Mouse (Mus musculus) kidney, embryonic 15.5 days (tissue): Measurements from ENCODE around the gene Olfr1426. TPM values are rescaled to one million over a fixed set of nuclear protein-coding genes. Genes with fewer than 3 reads are reported as not detected.

Experiments
- ATAC-seq: fragments of 200-750 bp; cut with Nextera tagmentation; replicated peaks from 2 replicates; pipeline ENCODE4 v1.8.0; 2017; ENCODE audit warnings: moderate TSS enrichment; ENCODE audit not compliant: low FRiP score
- H3K27ac ChIP-seq: fragments of 300-500 bp; sonication (generic); 2 replicates; pipeline ENCODE4 v1.5.1; 2015; ENCODE audit warnings: mild to moderate bottlenecking, inconsistent platforms
- H3K27me3 ChIP-seq: fragments of 300-500 bp; sonication (generic); 2 replicates; pipeline ENCODE4 v1.6.1; 2015; ENCODE audit warnings: inconsistent platforms
- H3K36me3 ChIP-seq: fragments of 300-500 bp; sonication (generic); 2 replicates; pipeline ENCODE4 v1.6.1; 2015; ENCODE audit warnings: inconsistent platforms
- H3K4me1 ChIP-seq: fragments of 300-500 bp; sonication (generic); 2 replicates; pipeline ENCODE4 v1.6.1; 2015; ENCODE audit warnings: inconsistent platforms
- H3K4me2 ChIP-seq: fragments of 300-500 bp; sonication (generic); 2 replicates; pipeline ENCODE4 v1.6.1; 2015; ENCODE audit warnings: moderate library complexity, mild to moderate bottlenecking, inconsistent platforms
- H3K4me3 ChIP-seq: fragments of 300-500 bp; sonication (generic); replicated peaks from 2 replicates; pipeline ENCODE4 v1.5.1; 2015; ENCODE audit warnings: mild to moderate bottlenecking, inconsistent platforms
- H3K9ac ChIP-seq: fragments of 300-500 bp; sonication (generic); 2 replicates; pipeline ENCODE4 v1.6.1; 2015; ENCODE audit warnings: mild to moderate bottlenecking, inconsistent platforms
- H3K9me3 ChIP-seq: fragments of 300-500 bp; sonication (generic); replicated peaks from 2 replicates; pipeline ENCODE4 v1.6.1; 2016; ENCODE audit warnings: inconsistent platforms
- WGBS: fragments of 180-500 bp; shearing (Covaris S2); methylation state at CpG from one replicate; pipeline ENCODE4 v1.1.7; 2015; ENCODE audit warnings: mixed read lengths; 5-methylcytosine and 5-hydroxymethylcytosine counted together
- polyA plus RNA-seq: library from polyadenylated mRNA; unstranded; fragments of >200 nt; fragmentation: Nextera tagmentation; extraction: Ambion mirVana; gene quantifications from 2 replicates; pipeline ENCODE4 v1.2.1, GENCODE M21; 2015

Olfr1426 gene
- polyA plus RNA-seq, 1 experiment from 2014 or later: not detected

DNA sequence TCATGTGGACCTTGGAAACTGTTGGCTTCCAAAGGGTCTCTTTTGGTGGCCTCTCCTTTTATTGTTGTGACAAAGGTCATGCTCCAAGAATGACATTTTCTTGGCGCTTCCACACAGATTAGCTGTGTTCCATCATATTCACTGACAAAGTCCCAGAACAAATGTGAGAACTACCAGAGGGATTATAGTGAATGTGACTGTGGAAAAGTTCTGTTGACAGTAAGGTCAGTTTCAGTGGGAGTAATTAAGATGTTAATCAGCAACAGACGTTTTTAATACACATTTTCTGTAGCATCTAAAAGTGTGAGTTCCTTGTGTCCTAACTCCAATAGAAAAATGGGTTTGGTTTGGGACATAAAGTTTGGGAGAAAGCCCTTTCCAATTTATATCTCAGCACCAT, 50.6 kb downstream of the Olfr1426 start, which contains the start of gene Olfr1423:
TSS of gene Olfr1423 (minus strand) at position 101 of the 400 bp plus-strand sequence.
- no peaks in the 10 kb centered on the region for H3K4me1 ChIP-seq
- H3K4me3 ChIP-seq: no peak within 1 kb of the TSS
- WGBS: 56% methylated on average over 2 of the region's 2 CpGs
- H3K9ac ChIP-seq: no peak within 1 kb of the TSS
- H3K4me2 ChIP-seq: no peak within 1 kb of the TSS
- no peaks in the 10 kb centered on the region for H3K9me3 ChIP-seq
- ATAC-seq: no peak
- H3K27ac ChIP-seq: no peak within 1 kb of the TSS
- no peaks in the 10 kb centered on the region for H3K27me3 ChIP-seq
- no peaks in the 10 kb centered on the region for H3K36me3 ChIP-seq

DNA sequence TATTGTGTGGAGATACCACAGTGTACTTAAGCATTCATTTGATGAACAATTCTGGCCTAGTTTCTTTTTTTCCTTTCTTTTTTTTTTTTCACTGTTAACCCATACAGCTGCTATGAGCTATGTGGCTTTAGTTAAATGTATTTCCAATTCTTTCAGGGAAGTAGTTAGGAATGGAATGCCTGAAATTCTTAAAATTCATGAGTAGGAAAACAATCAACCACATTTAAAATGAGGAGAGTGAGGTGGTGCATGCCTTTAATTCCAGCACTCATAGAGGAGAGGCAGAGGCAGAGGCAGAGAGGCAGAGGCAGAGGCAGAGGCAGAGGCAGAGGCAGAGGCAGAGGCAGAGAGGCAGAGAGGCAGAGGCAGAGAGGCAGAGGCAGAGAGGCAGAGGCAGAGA, 54.1 kb downstream of the Olfr1426 start:
- Histone ChIP-seq H3K4me3 (no peak overlapping the region), H3K4me2 (no peak overlapping the region), H3K9ac (no peak overlapping the region), H3K27me3 (no peaks in the 10 kb centered on the region), H3K4me1 (no peaks in the 10 kb centered on the region), H3K36me3 (no peaks in the 10 kb centered on the region), H3K27ac (no peak overlapping the region), H3K9me3 (no peaks in the 10 kb centered on the region)
- no peak for ATAC-seq

Other genes with a start within 250 kb of the Olfr1426 start
- not detected in 2 replicates for gene Olfr1418, start 230.9 kb downstream of the Olfr1426 start, polyA plus RNA-seq
- gene Olfr1419, start 216.9 kb downstream of the Olfr1426 start, polyA plus RNA-seq: not detected in 2 replicates
- gene Olfr1420, start 205.4 kb downstream of the Olfr1426 start, polyA plus RNA-seq: 0.16 TPM in 1 of 2 replicates, not detected in the other
- 19.3 and 20.1 TPM in 2 replicates for gene Patl1, start 179.6 kb downstream of the Olfr1426 start, polyA plus RNA-seq
- gene Osbp, start 126.1 kb downstream of the Olfr1426 start, polyA plus RNA-seq: 3.9 and 4.2 TPM in 2 replicates
- gene Olfr1423, start 50.7 kb downstream of the Olfr1426 start, polyA plus RNA-seq: not detected in 2 replicates
- not detected in 2 replicates for gene Olfr1424, start 29.3 kb downstream of the Olfr1426 start, polyA plus RNA-seq
- gene Olfr1425, start 14.3 kb downstream of the Olfr1426 start, polyA plus RNA-seq: not detected in 2 replicates
- not detected in 2 replicates for gene Olfr1427, start 11.3 kb upstream of the Olfr1426 start, polyA plus RNA-seq
- not detected in 2 replicates for gene Olfr1428, start 23.9 kb upstream of the Olfr1426 start, polyA plus RNA-seq
- not detected in 2 replicates for gene Olfr76, start 31.2 kb upstream of the Olfr1426 start, polyA plus RNA-seq
- not detected in 2 replicates for gene Olfr1555-ps1, start 78.1 kb upstream of the Olfr1426 start, polyA plus RNA-seq
- gene Olfr1431, start 108.6 kb upstream of the Olfr1426 start, polyA plus RNA-seq: not detected in 2 replicates
- gene Olfr1432, start 140.6 kb upstream of the Olfr1426 start, polyA plus RNA-seq: not detected in 2 replicates
- gene Olfr262, start 149.6 kb upstream of the Olfr1426 start, polyA plus RNA-seq: not detected in 2 replicates
- gene Olfr235, start 169.0 kb upstream of the Olfr1426 start, polyA plus RNA-seq: not detected in 2 replicates
- not detected in 2 replicates for gene Olfr1434, start 187.8 kb upstream of the Olfr1426 start, polyA plus RNA-seq
- not detected in 2 replicates for gene Olfr1436, start 207.1 kb upstream of the Olfr1426 start, polyA plus RNA-seq
- gene Olfr1437, start 233.1 kb upstream of the Olfr1426 start, polyA plus RNA-seq: not detected in 2 replicates
- gene Olfr1438-ps1, start 243.9 kb upstream of the Olfr1426 start, polyA plus RNA-seq: not detected in 2 replicates